Mouse (Mus musculus): ENCODE measurements around the gene Fiz1. TPM values are rescaled to one million over a fixed set of nuclear protein-coding genes. Genes with fewer than 3 reads are reported as not detected.

The Fiz1 gene
- polyA plus RNA-seq, 1 experiment from 2014 or later: 50.6 TPM

DNA sequence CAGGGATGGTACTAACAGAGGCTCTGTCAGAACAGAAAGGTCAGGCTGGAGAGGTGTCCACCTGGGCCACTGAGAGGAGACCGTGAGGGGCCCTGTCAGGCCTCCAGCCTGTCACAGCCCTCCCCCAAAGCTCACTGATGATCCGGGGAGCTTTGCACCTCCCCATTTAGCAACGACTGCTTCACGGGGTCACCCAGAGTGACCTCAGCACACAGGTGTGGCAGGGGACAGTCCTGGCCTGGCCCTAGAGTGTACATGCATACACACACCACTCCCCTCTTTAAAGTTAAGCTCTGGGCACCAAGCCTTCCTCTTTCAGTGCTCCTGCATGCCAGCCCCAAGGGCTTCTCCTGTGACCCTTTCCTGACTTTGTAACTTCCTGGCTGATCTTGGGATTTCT is 39.0 kb downstream of the Fiz1 start:
- Histone ChIP-seq H3K4me2 (ENCODE audit: low read depth) (no peak overlapping the region), H3K9ac (ENCODE audit: low read length) (no peak overlapping the region), H3K9me3 (ENCODE audit: control insufficient read depth, low read length) (no peaks in the 10 kb centered on the region; the same call in 1 of the 2 replicates), H3K27ac (ENCODE audit: low read depth, low read length) (no peak overlapping the region), H3K27me3 (ENCODE audit: control insufficient read depth, insufficient read depth, low read length) (no peaks in the 10 kb centered on the region), H3K4me1 (ENCODE audit: control insufficient read depth, insufficient read depth, low read length) (no peaks in the 10 kb centered on the region), H3K36me3 (ENCODE audit: control insufficient read depth, insufficient read depth, low read length) (no peaks in the 10 kb centered on the region), H3K4me3 (ENCODE audit: low read depth, low read length) (no peak overlapping the region)
- DNase-seq (ENCODE audit: low spot score): no peak
- WGBS: 56% methylated on average over 4 of the region's 4 CpGs
- no peak for ATAC-seq (ENCODE audit: insufficient read depth, low FRiP score, low TSS enrichment)

DNA sequence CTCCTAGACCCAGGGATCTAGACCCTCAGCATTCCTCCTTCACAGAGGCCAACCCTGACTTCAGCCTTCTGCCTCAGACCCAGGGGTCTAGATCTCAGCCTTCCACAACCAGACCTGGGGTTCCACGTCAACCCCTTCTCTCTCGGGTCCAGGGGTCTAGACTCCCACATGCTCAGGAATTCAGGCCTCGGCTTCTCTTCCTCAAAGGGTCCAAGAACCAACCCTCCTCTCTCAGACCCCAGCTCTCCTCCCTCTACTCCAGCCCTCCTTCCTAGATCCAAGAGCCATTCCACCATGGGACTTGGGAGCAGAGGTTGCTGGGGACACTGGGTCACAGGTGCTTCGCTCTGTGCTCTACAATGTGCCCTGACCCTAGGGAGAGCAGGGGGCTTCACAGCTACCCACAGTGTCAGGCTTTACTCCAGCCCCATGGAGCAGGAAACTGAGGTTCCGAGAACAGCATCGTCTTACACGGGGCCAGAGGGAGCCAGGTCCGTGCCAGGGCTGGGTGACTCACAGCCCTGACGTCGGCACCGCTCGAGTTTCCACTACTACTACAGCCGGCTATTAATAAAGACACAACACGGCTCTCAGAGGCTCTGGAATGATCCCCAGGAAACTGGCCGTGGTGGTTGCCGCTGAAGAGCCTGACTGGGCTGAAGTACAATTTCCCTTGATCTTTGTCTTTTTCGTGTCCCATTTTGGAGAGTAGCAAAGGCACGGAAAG is 42.0 kb downstream of the Fiz1 start:
- Histone ChIP-seq H3K4me2 (ENCODE audit: low read depth) (no peak overlapping the region), H3K4me3 (ENCODE audit: low read depth, low read length) (no peak overlapping the region), H3K4me1 (ENCODE audit: control insufficient read depth, insufficient read depth, low read length) (no peaks in the 10 kb centered on the region), H3K9me3 (ENCODE audit: control insufficient read depth, low read length) (no peaks in the 10 kb centered on the region; the same call in 1 of the 2 replicates), H3K27me3 (ENCODE audit: control insufficient read depth, insufficient read depth, low read length) (no peaks in the 10 kb centered on the region), H3K36me3 (ENCODE audit: control insufficient read depth, insufficient read depth, low read length) (no peaks in the 10 kb centered on the region), H3K9ac (ENCODE audit: low read length) (no peak overlapping the region), H3K27ac (ENCODE audit: low read depth, low read length) (no peak overlapping the region)
- WGBS: 79% methylated on average over 18 of the region's 18 CpGs
- DNase-seq (ENCODE audit: low spot score) (no peak), ATAC-seq (ENCODE audit: insufficient read depth, low FRiP score, low TSS enrichment) (no peak)

DNA sequence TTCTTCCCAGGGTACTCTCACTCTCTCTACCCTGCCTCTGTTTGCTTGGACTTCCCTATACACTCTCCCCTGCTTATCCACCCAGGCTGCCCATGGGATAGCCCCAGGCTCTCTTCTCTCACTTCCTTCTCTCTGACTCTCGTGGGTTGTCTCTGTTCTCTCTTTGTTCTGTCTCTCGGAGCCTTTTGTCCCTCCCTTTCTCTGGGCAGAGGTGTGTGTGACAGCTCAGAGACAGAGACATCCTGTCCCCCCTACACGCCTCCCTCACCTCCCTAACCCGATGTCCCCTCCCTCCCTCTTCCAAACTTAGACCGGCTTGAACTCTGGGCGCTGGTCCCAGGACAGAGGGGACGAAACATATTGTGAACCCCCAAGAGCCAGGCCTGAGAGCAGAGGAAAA is 42.8 kb downstream of the Fiz1 start:
- WGBS: 42% methylated on average over 7 of the region's 7 CpGs
- ATAC-seq (ENCODE audit: insufficient read depth, low FRiP score, low TSS enrichment) (no peak), DNase-seq (ENCODE audit: low spot score) (no peak)
- H3K9ac ChIP-seq (ENCODE audit: low read length): no peak overlapping the region
- no peak overlapping the region for H3K27ac ChIP-seq (ENCODE audit: low read depth, low read length)
- no peaks in the 10 kb centered on the region; the same call in 1 of the 2 replicates for H3K9me3 ChIP-seq (ENCODE audit: control insufficient read depth, low read length)
- no peaks in the 10 kb centered on the region for H3K36me3 ChIP-seq (ENCODE audit: control insufficient read depth, insufficient read depth, low read length)
- H3K4me1 ChIP-seq (ENCODE audit: control insufficient read depth, insufficient read depth, low read length): no peaks in the 10 kb centered on the region
- H3K4me3 ChIP-seq (ENCODE audit: low read depth, low read length): no peak overlapping the region
- no peaks in the 10 kb centered on the region for H3K27me3 ChIP-seq (ENCODE audit: control insufficient read depth, insufficient read depth, low read length)
- H3K4me2 ChIP-seq (ENCODE audit: low read depth): no peak overlapping the region

DNA sequence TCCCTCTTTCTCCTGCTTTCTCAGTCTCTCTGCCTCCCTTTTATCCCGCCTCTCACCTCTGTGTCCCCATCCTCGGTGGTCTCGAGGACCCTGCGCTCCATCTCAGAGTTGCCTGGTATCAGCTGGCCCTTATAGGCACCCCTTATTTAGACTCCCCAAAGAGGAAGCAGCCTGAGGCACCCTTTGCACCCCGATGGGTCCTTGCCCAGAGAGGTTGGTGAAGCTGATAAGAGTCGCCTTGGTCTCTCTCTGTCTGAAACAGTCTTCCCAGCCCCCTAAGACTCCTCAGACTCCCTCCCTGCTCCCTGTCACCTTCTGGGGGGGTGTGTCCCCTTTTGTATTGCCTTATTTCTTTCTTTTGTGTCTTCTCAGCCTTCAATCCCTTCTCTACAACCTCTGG is 43.4 kb downstream of the Fiz1 start, which contains the start of gene Sbk3:
TSS of gene Sbk3 (minus strand) at position 101 of the 400 bp plus-strand sequence.
- H3K27ac ChIP-seq (ENCODE audit: low read depth, low read length): no peak within 1 kb of the TSS
- no peaks in the 10 kb centered on the region for H3K36me3 ChIP-seq (ENCODE audit: control insufficient read depth, insufficient read depth, low read length)
- H3K4me3 ChIP-seq (ENCODE audit: low read depth, low read length): no peak within 1 kb of the TSS
- H3K27me3 ChIP-seq (ENCODE audit: control insufficient read depth, insufficient read depth, low read length): no peaks in the 10 kb centered on the region
- ATAC-seq (ENCODE audit: insufficient read depth, low FRiP score, low TSS enrichment): no peak
- H3K4me1 ChIP-seq (ENCODE audit: control insufficient read depth, insufficient read depth, low read length): no peaks in the 10 kb centered on the region
- H3K9me3 ChIP-seq (ENCODE audit: control insufficient read depth, low read length): no peaks in the 10 kb centered on the region
- H3K9ac ChIP-seq (ENCODE audit: low read length): no peak within 1 kb of the TSS
- no peak within 1 kb of the TSS for H3K4me2 ChIP-seq (ENCODE audit: low read depth)
- DNase-seq (ENCODE audit: low spot score): no peak
- WGBS: 44% methylated on average over 6 of the region's 6 CpGs

DNA sequence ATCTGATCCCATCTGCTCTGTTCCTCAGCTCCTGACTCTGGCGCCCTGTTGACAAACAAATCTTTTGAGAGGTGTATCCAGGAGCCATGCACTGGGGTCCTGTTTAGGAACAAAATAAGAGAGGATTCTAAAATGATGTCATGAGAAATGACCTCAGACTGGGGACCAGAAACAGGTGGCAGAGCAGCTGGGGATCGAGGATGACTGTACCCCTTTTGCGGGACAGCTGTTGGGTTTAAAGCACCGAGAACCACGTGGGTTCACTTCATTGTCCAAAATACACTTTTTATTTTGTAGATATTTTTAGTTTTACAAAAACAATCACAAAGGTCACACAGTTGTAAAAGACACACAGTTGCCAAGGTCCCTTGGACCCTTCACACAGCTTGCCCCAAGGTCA is 49.5 kb downstream of the Fiz1 start:
- no peak for DNase-seq (ENCODE audit: low spot score)
- H3K27me3 ChIP-seq (ENCODE audit: control insufficient read depth, insufficient read depth, low read length): no peaks in the 10 kb centered on the region
- ATAC-seq (ENCODE audit: insufficient read depth, low FRiP score, low TSS enrichment): no peak
- no peaks in the 10 kb centered on the region for H3K36me3 ChIP-seq (ENCODE audit: control insufficient read depth, insufficient read depth, low read length)
- H3K4me1 ChIP-seq (ENCODE audit: control insufficient read depth, insufficient read depth, low read length): no peaks in the 10 kb centered on the region
- H3K9ac ChIP-seq (ENCODE audit: low read length): no peak overlapping the region
- H3K27ac ChIP-seq (ENCODE audit: low read depth, low read length): no peak overlapping the region
- H3K4me2 ChIP-seq (ENCODE audit: low read depth): no peak overlapping the region
- WGBS: 85% methylated on average over 5 of the region's 5 CpGs
- no peaks in the 10 kb centered on the region for H3K9me3 ChIP-seq (ENCODE audit: control insufficient read depth, low read length)
- H3K4me3 ChIP-seq (ENCODE audit: low read depth, low read length): no peak overlapping the region

DNA sequence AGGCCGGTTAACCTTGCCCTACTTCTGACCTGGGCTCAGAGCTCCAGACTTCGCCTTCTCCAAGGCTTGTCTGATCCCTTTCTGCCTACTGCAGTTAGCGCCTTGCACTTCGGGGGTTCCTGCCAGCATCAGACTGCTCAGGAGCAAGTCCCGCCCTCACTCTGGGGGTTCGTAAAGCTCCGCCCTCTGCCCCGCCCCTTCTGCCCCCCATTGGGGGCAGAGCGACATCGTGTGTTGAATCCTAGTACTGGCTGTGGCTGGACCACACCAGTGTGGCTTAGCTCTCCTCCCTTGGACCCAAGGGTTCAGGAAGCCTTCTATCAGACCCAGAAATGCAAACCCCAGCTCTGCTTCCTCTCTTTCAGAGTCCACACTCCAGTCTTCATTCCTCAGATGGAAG is 50.2 kb downstream of the Fiz1 start, which contains the start of gene Sbk2:
TSS of gene Sbk2 (minus strand) at position 135 of the 400 bp plus-strand sequence.
- ATAC-seq (ENCODE audit: insufficient read depth, low FRiP score, low TSS enrichment) (0 out of 2 replicates have a peak, but pooled peaks have one; percentile 20), DNase-seq (ENCODE audit: low spot score) (peak; percentile 60)
- Histone ChIP-seq H3K4me3 (ENCODE audit: low read depth, low read length) (no peak within 1 kb of the TSS), H3K4me1 (ENCODE audit: control insufficient read depth, insufficient read depth, low read length) (no peaks in the 10 kb centered on the region), H3K9me3 (ENCODE audit: control insufficient read depth, low read length) (no peaks in the 10 kb centered on the region), H3K4me2 (ENCODE audit: low read depth) (no peak within 1 kb of the TSS), H3K36me3 (ENCODE audit: control insufficient read depth, insufficient read depth, low read length) (no peaks in the 10 kb centered on the region), H3K9ac (ENCODE audit: low read length) (no peak within 1 kb of the TSS), H3K27me3 (ENCODE audit: control insufficient read depth, insufficient read depth, low read length) (no peaks in the 10 kb centered on the region), H3K27ac (ENCODE audit: low read depth, low read length) (no peak within 1 kb of the TSS)
- WGBS: 4% methylated on average over 10 of the region's 10 CpGs

DNA sequence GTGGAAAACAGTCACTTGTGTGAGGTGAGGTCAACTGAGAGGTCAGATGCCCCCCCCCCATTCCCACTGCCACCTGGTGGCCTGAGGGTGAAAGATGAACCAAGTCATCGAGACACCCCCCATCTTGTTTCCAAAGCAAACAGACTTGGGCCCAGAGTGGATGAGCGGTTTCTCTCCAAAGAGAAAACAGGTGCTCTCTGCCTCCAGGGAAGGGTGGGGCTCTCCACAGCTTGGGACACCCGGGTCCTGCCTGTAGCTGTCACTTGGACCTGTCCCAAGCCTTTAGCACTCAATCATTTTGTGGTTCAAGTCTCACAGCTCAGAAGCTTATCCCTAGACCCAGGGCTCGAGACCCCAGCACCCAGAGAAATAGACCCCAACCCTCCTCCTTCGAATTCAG is 51.0 kb downstream of the Fiz1 start:
- H3K4me2 ChIP-seq (ENCODE audit: low read depth): no peak overlapping the region
- DNase-seq (ENCODE audit: low spot score) (no peak), ATAC-seq (ENCODE audit: insufficient read depth, low FRiP score, low TSS enrichment) (no peak)
- H3K4me1 ChIP-seq (ENCODE audit: control insufficient read depth, insufficient read depth, low read length): no peaks in the 10 kb centered on the region
- WGBS: 77% methylated on average over 5 of the region's 5 CpGs
- no peak overlapping the region for H3K4me3 ChIP-seq (ENCODE audit: low read depth, low read length)
- H3K27me3 ChIP-seq (ENCODE audit: control insufficient read depth, insufficient read depth, low read length): no peaks in the 10 kb centered on the region
- H3K9ac ChIP-seq (ENCODE audit: low read length): no peak overlapping the region
- no peaks in the 10 kb centered on the region for H3K9me3 ChIP-seq (ENCODE audit: control insufficient read depth, low read length)
- no peaks in the 10 kb centered on the region for H3K36me3 ChIP-seq (ENCODE audit: control insufficient read depth, insufficient read depth, low read length)
- no peak overlapping the region for H3K27ac ChIP-seq (ENCODE audit: low read depth, low read length)

DNA sequence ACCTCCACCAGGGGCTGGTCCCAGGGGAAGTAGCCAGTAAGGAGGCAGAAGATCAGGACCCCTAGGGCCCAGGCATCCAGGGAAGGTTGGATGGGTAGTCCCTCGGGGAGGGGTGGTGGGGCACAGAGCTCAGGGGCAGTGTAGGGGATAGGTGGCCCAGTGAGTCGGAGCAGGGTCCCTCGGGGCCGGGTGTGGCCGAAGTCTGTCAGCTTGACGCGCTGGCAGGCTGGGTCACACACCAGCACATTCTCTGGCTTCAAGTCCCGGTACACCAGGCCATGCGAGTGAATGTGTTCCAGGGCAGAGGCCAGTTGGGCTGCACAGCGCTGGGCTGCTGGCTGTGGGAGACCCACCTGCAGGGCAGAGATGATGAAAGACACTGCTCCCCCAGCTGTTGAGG is 57.1 kb downstream of the Fiz1 start:
- no peak overlapping the region for H3K4me3 ChIP-seq (ENCODE audit: low read depth, low read length)
- no peaks in the 10 kb centered on the region for H3K4me1 ChIP-seq (ENCODE audit: control insufficient read depth, insufficient read depth, low read length)
- DNase-seq (ENCODE audit: low spot score) (no peak), ATAC-seq (ENCODE audit: insufficient read depth, low FRiP score, low TSS enrichment) (no peak)
- WGBS: 87% methylated on average over 10 of the region's 10 CpGs
- no peaks in the 10 kb centered on the region for H3K36me3 ChIP-seq (ENCODE audit: control insufficient read depth, insufficient read depth, low read length)
- H3K4me2 ChIP-seq (ENCODE audit: low read depth): no peak overlapping the region
- H3K27me3 ChIP-seq (ENCODE audit: control insufficient read depth, insufficient read depth, low read length): no peaks in the 10 kb centered on the region
- H3K9me3 ChIP-seq (ENCODE audit: control insufficient read depth, low read length): no peaks in the 10 kb centered on the region
- H3K9ac ChIP-seq (ENCODE audit: low read length): no peak overlapping the region
- H3K27ac ChIP-seq (ENCODE audit: low read depth, low read length): no peak overlapping the region
